Mouse (Mus musculus) MEL (cell line): ENCODE measurements around the gene Negr1. TPM values are rescaled to one million over a fixed set of nuclear protein-coding genes. Genes with fewer than 3 reads are reported as not detected.

Experiments used
- DNase-seq: peaks from one replicate; pipeline ENCODE4 v3.0.0; 2011; ENCODE audit warnings: low read depth, low spot score
- H3K27ac ChIP-seq: 2 replicates; pipeline ENCODE4 v1.5.1; 2012; ENCODE audit warnings: low read depth, mild to moderate bottlenecking, control low read depth, low read length, moderate library complexity; ENCODE audit not compliant: control insufficient read depth
- H3K27me3 ChIP-seq, 2 experiments: fragments of 150-350 bp in 1 of 2; sonication (generic) in 1 of 2; 2 replicates each; pipeline ENCODE4 v1.6.1; 2012; ENCODE audit warnings: low read length in 2 of 2, mild to moderate bottlenecking in 2 of 2, improper control_type of control experiment in 1 of 2, moderate library complexity in 1 of 2; ENCODE audit not compliant: insufficient read depth in 2 of 2, control insufficient read depth in 1 of 2
- H3K36me3 ChIP-seq, 2 experiments: 2 replicates each; pipeline ENCODE4 v1.6.1; 2012 to 2014; ENCODE audit warnings: low read length in 2 of 2, improper control_type of control experiment in 1 of 2, inconsistent platforms in 1 of 2, mild to moderate bottlenecking in 1 of 2; ENCODE audit not compliant: insufficient read depth in 2 of 2, control insufficient read depth in 1 of 2
- H3K4me1 ChIP-seq, 2 experiments: fragments of 150-350 bp in 1 of 2; sonication (generic) in 1 of 2; 2 replicates each; pipeline ENCODE4 v1.6.1; 2012; ENCODE audit warnings: low read length in 2 of 2, improper control_type of control experiment in 1 of 2, mild to moderate bottlenecking in 1 of 2; ENCODE audit not compliant: insufficient read depth in 2 of 2, control insufficient read depth in 1 of 2
- H3K4me3 ChIP-seq, 2 experiments: fragments of 150-350 bp in 1 of 2; sonication (generic) in 1 of 2; 2 replicates each; pipeline ENCODE4 v1.5.1; 2012; ENCODE audit warnings: low read depth in 2 of 2, low read length in 2 of 2, mild to moderate bottlenecking in 2 of 2, moderate library complexity in 2 of 2, control low read depth in 1 of 2, improper control_type of control experiment in 1 of 2; ENCODE audit not compliant: control insufficient read depth in 1 of 2, insufficient read depth in 1 of 2
- H3K79me2 ChIP-seq: 2 replicates; pipeline ENCODE4 v1.6.1; 2012; ENCODE audit warnings: mild to moderate bottlenecking, low read length, moderate library complexity; ENCODE audit not compliant: control insufficient read depth, poor library complexity, insufficient read depth
- H3K9ac ChIP-seq: 2 replicates; pipeline ENCODE4 v1.6.1; 2012; ENCODE audit warnings: low read depth, mild to moderate bottlenecking, control low read depth, low read length, moderate library complexity; ENCODE audit not compliant: control insufficient read depth, poor library complexity, severe bottlenecking
- H3K9me3 ChIP-seq: fragments of 150-350 bp; sonication (generic); replicated peaks from 2 replicates; pipeline ENCODE4 v1.6.1; 2012; ENCODE audit warnings: mild to moderate bottlenecking, low read length, improper control_type of control experiment, moderate library complexity; ENCODE audit not compliant: insufficient read depth
- CHD1 ChIP-seq: IDR thresholded peaks from 2 replicates; pipeline ENCODE4 v1.6.1; 2012; ENCODE audit warnings: low read depth, mild to moderate bottlenecking, inconsistent platforms, low read length, improper control_type of control experiment
- CHD2 ChIP-seq: IDR thresholded peaks from 2 replicates; pipeline ENCODE4 v1.6.1; 2011; ENCODE audit warnings: low read length, improper control_type of control experiment
- E2F4 ChIP-seq: IDR thresholded peaks from 2 replicates; pipeline ENCODE4 v1.6.1; 2011; ENCODE audit warnings: low read depth, low read length, improper control_type of control experiment, borderline replicate concordance
- ELF1 ChIP-seq: IDR thresholded peaks from 2 replicates; pipeline ENCODE4 v1.6.1; 2014; ENCODE audit warnings: low read depth, mild to moderate bottlenecking, inconsistent platforms, low read length, improper control_type of control experiment, moderate library complexity
- EP300 ChIP-seq, 2 experiments: IDR thresholded peaks; 2 replicates each; pipeline ENCODE4 v1.6.1; 2011; ENCODE audit warnings: improper control_type of control experiment in 2 of 2, low read length in 2 of 2, low read depth in 1 of 2, mild to moderate bottlenecking in 1 of 2
- ETS1 ChIP-seq: IDR thresholded peaks from 2 replicates; pipeline ENCODE4 v1.6.1; 2012; ENCODE audit warnings: low read depth, mild to moderate bottlenecking, inconsistent platforms, low read length, improper control_type of control experiment, moderate library complexity
- MEF2A ChIP-seq: IDR thresholded peaks from 2 replicates; pipeline ENCODE4 v1.6.1; 2014; ENCODE audit warnings: low read depth, mild to moderate bottlenecking, inconsistent platforms, low read length, improper control_type of control experiment; ENCODE audit not compliant: poor library complexity, insufficient replicate concordance, severe bottlenecking; ENCODE audit errors: extremely low read depth
- MXI1 ChIP-seq: IDR thresholded peaks from 2 replicates; pipeline ENCODE4 v1.6.1; 2011; ENCODE audit warnings: mild to moderate bottlenecking, low read depth, low read length, improper control_type of control experiment
- NRF1 ChIP-seq: IDR thresholded peaks from 2 replicates; pipeline ENCODE4 v1.6.1; 2014; ENCODE audit warnings: low read depth, mild to moderate bottlenecking, inconsistent platforms, low read length, improper control_type of control experiment, moderate library complexity; ENCODE audit not compliant: poor library complexity, insufficient read depth, severe bottlenecking
- POLR2AphosphoS2 ChIP-seq: IDR thresholded peaks from 2 replicates; pipeline ENCODE4 v1.6.1; 2011; ENCODE audit warnings: low read length, improper control_type of control experiment
- RCOR1 ChIP-seq: IDR thresholded peaks from 2 replicates; pipeline ENCODE4 v1.6.1; 2012; ENCODE audit warnings: low read depth, mild to moderate bottlenecking, inconsistent platforms, low read length, improper control_type of control experiment
- SIN3A ChIP-seq: IDR thresholded peaks from 2 replicates; pipeline ENCODE4 v1.6.1; 2012; ENCODE audit warnings: low read length, improper control_type of control experiment, inconsistent platforms
- SMC3 ChIP-seq: IDR thresholded peaks from 2 replicates; pipeline ENCODE4 v1.6.1; 2011; ENCODE audit warnings: low read depth, low read length, improper control_type of control experiment
- TBP ChIP-seq: IDR thresholded peaks from 2 replicates; pipeline ENCODE4 v1.8.0; 2011; ENCODE audit warnings: low read depth, low read length, improper control_type of control experiment
- UBTF ChIP-seq: IDR thresholded peaks from 2 replicates; pipeline ENCODE4 v1.6.1; 2012; ENCODE audit warnings: low read depth, mild to moderate bottlenecking, inconsistent platforms, low read length, improper control_type of control experiment, moderate library complexity, borderline replicate concordance; ENCODE audit not compliant: insufficient read depth
- USF1 ChIP-seq: IDR thresholded peaks from 2 replicates; pipeline ENCODE4 v1.6.1; 2014; ENCODE audit warnings: low read depth, mild to moderate bottlenecking, inconsistent platforms, low read length, improper control_type of control experiment, moderate library complexity
- USF2 ChIP-seq, 2 experiments: IDR thresholded peaks; 2 replicates each; pipeline ENCODE4 v1.6.1; 2011 to 2012; ENCODE audit warnings: improper control_type of control experiment in 2 of 2, low read length in 2 of 2, borderline replicate concordance in 1 of 2, inconsistent platforms in 1 of 2, low read depth in 1 of 2, mild to moderate bottlenecking in 1 of 2; ENCODE audit not compliant: insufficient read depth in 1 of 2
- ZC3H11A ChIP-seq: IDR thresholded peaks from 2 replicates; pipeline ENCODE4 v1.6.1; 2012; ENCODE audit warnings: low read depth, mild to moderate bottlenecking, inconsistent platforms, low read length, improper control_type of control experiment
- ZMIZ1 ChIP-seq: IDR thresholded peaks from 2 replicates; pipeline ENCODE4 v1.6.1; 2012; ENCODE audit warnings: low read depth, mild to moderate bottlenecking, inconsistent platforms, low read length, improper control_type of control experiment, moderate library complexity
- ZNF384 ChIP-seq: IDR thresholded peaks from 2 replicates; pipeline ENCODE4 v1.6.1; 2012; ENCODE audit warnings: low read depth, mild to moderate bottlenecking, inconsistent platforms, low read length, improper control_type of control experiment
- polyA plus RNA-seq, 2 experiments: library from polyadenylated mRNA; stranded (reverse) in 1 of 2; unstranded in 1 of 2; fragments of >175 nt in 1 of 2; fragments of >200 nt in 1 of 2; gene quantifications; 2 replicates each; pipeline versions ENCODE4 v1.2.1 to v1.2.4; 2012; ENCODE audit warnings: low replicate concordance in 2 of 2, low read depth in 1 of 2; ENCODE audit not compliant: insufficient read length in 2 of 2, insufficient read depth in 1 of 2, missing spikeins in 1 of 2
- total RNA-seq: library from RNA; depleted of rRNA; stranded (reverse); fragments of 300-350 nt; gene quantifications from 2 replicates; pipeline ENCODE4 v1.2.3, GENCODE M21; 2012

The Negr1 gene
- total and polyA plus RNA-seq, 3 experiments: not detected

GRCm38 (mm10) chr3:157192021-157192420, 630.4 kb downstream of the Negr1 start:
- no peak for TF ChIP-seq ETS1
- TF ChIP-seq RCOR1: no peak
- no peak for TF ChIP-seq ELF1
- no peak for TF ChIP-seq E2F4
- TF ChIP-seq ZC3H11A: no peak
- no peak for TF ChIP-seq ZNF384
- TF ChIP-seq EP300 (IDR thresholded peaks at IDR 0.05; ENCODE audit: low read depth in 1 of 2, low read length in 2 of 2): no peak
- no peak for TF ChIP-seq CHD2
- no peak for TF ChIP-seq TBP
- TF ChIP-seq MXI1: no peak
- no peak for TF ChIP-seq UBTF
- TF ChIP-seq ZMIZ1: no peak
- no peak for TF ChIP-seq POLR2AphosphoS2
- no peak for TF ChIP-seq USF1
- no peak for TF ChIP-seq SIN3A
- TF ChIP-seq MEF2A: no peak
- no peak for TF ChIP-seq SMC3
- no peak for TF ChIP-seq NRF1
- Histone ChIP-seq H3K36me3 (no peaks in the 10 kb centered on the region), H3K27me3 (no peaks in the 10 kb centered on the region), H3K79me2 (no peaks in the 10 kb centered on the region), H3K4me1 (no peaks in the 10 kb centered on the region), H3K4me3 (no peak overlapping the region), H3K27ac (no peak overlapping the region), H3K9ac (no peak overlapping the region), H3K9me3 (no peaks in the 10 kb centered on the region)
- DNase-seq: no peak

- TF ChIP-seq USF1 (no peak), USF2 (IDR thresholded peaks at IDR 0.05; ENCODE audit: borderline replicate concordance in 1 of 2, insufficient read depth in 1 of 2, low read depth in 1 of 2, low read length in 2 of 2) (no peak), CHD1 (no peak), ELF1 (no peak)
- H3K9ac ChIP-seq: no peak overlapping the region
Observed at GRCm38 (mm10) chr3:157193141-157193540, 631.5 kb downstream of the Negr1 start.

More at GRCm38 (mm10) chr3:157193141-157193540, 631.5 kb downstream of the Negr1 start:
- H3K4me3 ChIP-seq: no peak overlapping the region
- no peaks in the 10 kb centered on the region for H3K27me3 ChIP-seq
- H3K79me2 ChIP-seq: no peaks in the 10 kb centered on the region
- H3K9me3 ChIP-seq: no peaks in the 10 kb centered on the region
- H3K36me3 ChIP-seq: no peaks in the 10 kb centered on the region
- DNase-seq: no peak
- H3K27ac ChIP-seq: no peak overlapping the region
- H3K4me1 ChIP-seq: no peaks in the 10 kb centered on the region
